Mouse (Mus musculus) bone marrow macrophage, adult 2 months (primary cell): ENCODE measurements around the gene Dpysl5. TPM values are rescaled to one million over a fixed set of nuclear protein-coding genes. Genes with fewer than 3 reads are reported as not detected.

Experiments used
- H3K27ac ChIP-seq: 2 replicates; pipeline ENCODE4 v1.5.1; 2012; ENCODE audit warnings: low read depth, low read length; ENCODE audit not compliant: insufficient read depth
- H3K4me1 ChIP-seq: 2 replicates; pipeline ENCODE4 v1.6.1; 2012; ENCODE audit warnings: low read length; ENCODE audit not compliant: control insufficient read depth, insufficient read depth
- H3K4me3 ChIP-seq: 2 replicates; pipeline ENCODE4 v1.5.1; 2012; ENCODE audit warnings: mild to moderate bottlenecking, low read length, moderate library complexity; ENCODE audit not compliant: insufficient read depth
- CTCF ChIP-seq: IDR thresholded peaks from 2 replicates; pipeline ENCODE4 v1.5.1; 2012; ENCODE audit warnings: low read depth, mild to moderate bottlenecking, low read length, moderate library complexity
- POLR2A ChIP-seq: IDR thresholded peaks from 2 replicates; pipeline ENCODE4 v1.6.1; 2012; ENCODE audit warnings: mild to moderate bottlenecking, low read depth, low read length, borderline replicate concordance
- polyA plus RNA-seq: library from polyadenylated mRNA; stranded (reverse); fragments of >200 nt; gene quantifications from 2 replicates; pipeline ENCODE4 v1.2.4, GENCODE M21; 2012; ENCODE audit not compliant: missing spikeins, insufficient read depth, insufficient read length

Gene Dpysl5
- polyA plus RNA-seq, 1 experiment: not detected

- no peak overlapping the region for H3K4me3 ChIP-seq
- TF ChIP-seq CTCF: no peak
- no peak for TF ChIP-seq POLR2A
- no peak overlapping the region for H3K27ac ChIP-seq
- no peaks in the 10 kb centered on the region for H3K4me1 ChIP-seq
These were observed 10.6 kb downstream of the Dpysl5 start for GRCm38 (mm10) chr5:30721935-30722334.

GRCm38 (mm10) chr5:30726151-30726693, 14.9 kb downstream of the Dpysl5 start:
- no peak overlapping the region for H3K4me3 ChIP-seq
- TF ChIP-seq CTCF (no peak), POLR2A (no peak)

GRCm38 (mm10) chr5:30732511-30732910, 21.1 kb downstream of the Dpysl5 start:
- Histone ChIP-seq H3K4me3 (no peak overlapping the region), H3K27ac (no peak overlapping the region)

More at GRCm38 (mm10) chr5:30726151-30726693, 14.9 kb downstream of the Dpysl5 start:
- no peaks in the 10 kb centered on the region for H3K4me1 ChIP-seq
- H3K27ac ChIP-seq: no peak overlapping the region

GRCm38 (mm10) chr5:30734666-30735065, 23.3 kb downstream of the Dpysl5 start:
- no peak overlapping the region for H3K4me3 ChIP-seq
- TF ChIP-seq CTCF: no peak

More at GRCm38 (mm10) chr5:30732511-30732910, 21.1 kb downstream of the Dpysl5 start:
- TF ChIP-seq CTCF (no peak), POLR2A (no peak)
- no peaks in the 10 kb centered on the region for H3K4me1 ChIP-seq

GRCm38 (mm10) chr5:30738127-30738828, 26.9 kb downstream of the Dpysl5 start:
- TF ChIP-seq CTCF (no peak), POLR2A (no peak)
- no peaks in the 10 kb centered on the region for H3K4me1 ChIP-seq
- H3K4me3 ChIP-seq: no peak overlapping the region
- H3K27ac ChIP-seq: no peak overlapping the region

More at GRCm38 (mm10) chr5:30734666-30735065, 23.3 kb downstream of the Dpysl5 start:
- H3K4me1 ChIP-seq: no peaks in the 10 kb centered on the region
- no peak overlapping the region for H3K27ac ChIP-seq

GRCm38 (mm10) chr5:30739595-30739994, 28.2 kb downstream of the Dpysl5 start:
- Histone ChIP-seq H3K4me3 (no peak overlapping the region), H3K27ac (no peak overlapping the region), H3K4me1 (no peaks in the 10 kb centered on the region)
- TF ChIP-seq POLR2A (no peak), CTCF (no peak)

- Histone ChIP-seq H3K27ac (no peak overlapping the region), H3K4me1 (no peaks in the 10 kb centered on the region), H3K4me3 (no peak overlapping the region)
- TF ChIP-seq CTCF (no peak), POLR2A (no peak)
These were observed 38.4 kb downstream of the Dpysl5 start for GRCm38 (mm10) chr5:30749582-30750311.

- Histone ChIP-seq H3K27ac (no peak overlapping the region), H3K4me1 (no peaks in the 10 kb centered on the region), H3K4me3 (no peak overlapping the region)
- TF ChIP-seq POLR2A (no peak), CTCF (no peak)
These were observed 39.7 kb downstream of the Dpysl5 start for GRCm38 (mm10) chr5:30751071-30751470.

- no peak for TF ChIP-seq CTCF
- no peak for TF ChIP-seq POLR2A
- H3K27ac ChIP-seq: no peak overlapping the region
- H3K4me3 ChIP-seq: no peak overlapping the region
- no peaks in the 10 kb centered on the region for H3K4me1 ChIP-seq
These were observed 41.8 kb downstream of the Dpysl5 start for GRCm38 (mm10) chr5:30753128-30753527.

GRCm38 (mm10) chr5:30755215-30755614, 43.9 kb downstream of the Dpysl5 start:
- Histone ChIP-seq H3K4me1 (no peaks in the 10 kb centered on the region), H3K4me3 (no peak overlapping the region), H3K27ac (no peak overlapping the region)
- no peak for TF ChIP-seq POLR2A
- TF ChIP-seq CTCF: no peak
